Mouse (Mus musculus) stomach, embryonic 14.5 days (tissue): Measurements from ENCODE around the gene Gstm3. TPM values are rescaled to one million over a fixed set of nuclear protein-coding genes. Genes with fewer than 3 reads are reported as not detected.
"Not testable (repeated sequence)": the region's sequence is repeated elsewhere in the genome, so short reads cannot be mapped to it uniquely, and the experiment has no call there.

ENCODE experiments used
- ATAC-seq: fragments of 200-750 bp; cut with Nextera tagmentation; 2 replicates; pipeline ENCODE4 v1.8.0; 2017; ENCODE audit warnings: low read depth, moderate TSS enrichment; ENCODE audit not compliant: insufficient number of reproducible peaks, insufficient read depth, low FRiP score
- H3K27ac ChIP-seq: fragments of 300-500 bp; sonication (generic); 2 replicates; pipeline ENCODE4 v1.5.1; 2014; ENCODE audit warnings: mild to moderate bottlenecking, low read length, moderate library complexity, mixed read lengths
- H3K27me3 ChIP-seq: fragments of 300-500 bp; sonication (generic); 2 replicates; pipeline ENCODE4 v1.6.1; 2014; ENCODE audit warnings: low read length, control low read depth, mixed read lengths; ENCODE audit not compliant: control insufficient read depth, insufficient read depth
- H3K36me3 ChIP-seq: fragments of 300-500 bp; sonication (generic); 2 replicates; pipeline ENCODE4 v1.6.1; 2014; ENCODE audit warnings: mild to moderate bottlenecking, control low read depth, low read length, moderate library complexity, mixed read lengths; ENCODE audit not compliant: control insufficient read depth, insufficient read depth
- H3K4me1 ChIP-seq: fragments of 300-500 bp; sonication (generic); 2 replicates; pipeline ENCODE4 v1.6.1; 2014; ENCODE audit warnings: low read length, control low read depth, mixed read lengths; ENCODE audit not compliant: control insufficient read depth, insufficient read depth
- H3K4me2 ChIP-seq: fragments of 300-500 bp; sonication (generic); replicated peaks from 2 replicates; pipeline ENCODE4 v1.6.1; 2014; ENCODE audit warnings: low read depth, low read length, control low read depth
- H3K4me3 ChIP-seq: fragments of 300-500 bp; sonication (generic); 2 replicates; pipeline ENCODE4 v1.5.1; 2014; ENCODE audit warnings: low read depth, low read length, control low read depth
- H3K9ac ChIP-seq: fragments of 300-500 bp; sonication (generic); replicated peaks from 2 replicates; pipeline ENCODE4 v1.6.1; 2014; ENCODE audit warnings: low read depth, mild to moderate bottlenecking, control low read depth, low read length, moderate library complexity, mixed read lengths
- H3K9me3 ChIP-seq: fragments of 300-500 bp; sonication (generic); 2 replicates; pipeline ENCODE4 v1.6.1; 2016; ENCODE audit warnings: low read depth, low read length, control low read depth; ENCODE audit not compliant: control insufficient read depth
- WGBS: fragments of 180-500 bp; shearing (Covaris S2); extraction: QIAGEN DNeasy Blood & Tissue Kit; methylation state at CpG from one replicate; pipeline ENCODE4 v1.1.7; 2014; 5-methylcytosine and 5-hydroxymethylcytosine counted together
- polyA plus RNA-seq: library from polyadenylated mRNA; unstranded; fragments of >200 nt; fragmentation: Nextera tagmentation; extraction: Ambion mirVana; gene quantifications from 2 replicates; pipeline ENCODE4 v1.2.1, GENCODE M21; 2014

Gstm3 gene
- polyA plus RNA-seq, 1 experiment from 2014 or later = 27.4 TPM

DNA sequence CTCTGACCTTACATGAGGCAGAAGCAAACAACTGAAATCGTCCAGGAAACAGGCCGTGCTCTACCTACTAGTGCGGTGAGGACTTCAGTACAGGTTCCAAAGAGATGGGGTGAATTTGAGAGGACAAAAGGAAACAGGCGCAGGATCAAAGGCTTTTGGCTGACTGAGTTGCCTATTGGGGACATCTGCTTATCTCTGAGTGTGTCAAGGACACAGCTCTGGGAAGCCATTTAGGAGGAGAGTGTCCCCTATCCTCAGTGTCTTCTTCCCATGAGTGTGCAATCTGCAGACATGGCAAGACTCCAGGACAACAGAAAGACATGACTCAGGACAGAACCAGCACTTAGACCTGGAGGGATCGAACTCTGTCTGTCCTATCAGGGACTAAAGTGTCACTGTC, 15.4 kb upstream of the Gstm3 start:
- Histone ChIP-seq H3K4me2 (no peak overlapping the region), H3K9ac (no peak overlapping the region), H3K4me1 (peaks cover 14% of the 10 kb centered on the region), H3K9me3 (no peaks in the 10 kb centered on the region), H3K36me3 (no peaks in the 10 kb centered on the region), H3K27ac (no peak overlapping the region), H3K27me3 (no peaks in the 10 kb centered on the region), H3K4me3 (no peak overlapping the region)
- ATAC-seq = no peak
- WGBS = 82% methylated on average over 5 of the region's 5 CpGs

- H3K9me3 ChIP-seq = no peaks in the 10 kb centered on the region
- no peak overlapping the region for H3K4me2 ChIP-seq
- no peak overlapping the region for H3K27ac ChIP-seq
- H3K9ac ChIP-seq = no peak overlapping the region
- H3K27me3 ChIP-seq = no peaks in the 10 kb centered on the region
- H3K36me3 ChIP-seq = no peaks in the 10 kb centered on the region
- ATAC-seq = no peak
- peaks cover 14% of the 10 kb centered on the region for H3K4me1 ChIP-seq
- 58% methylated on average over 3 of the region's 3 CpGs for WGBS
- no peak overlapping the region for H3K4me3 ChIP-seq
These were observed 14.7 kb upstream of the Gstm3 start for GRCm38 (mm10) chr3:107983771-107984170.

- Histone ChIP-seq H3K9ac (no peak overlapping the region), H3K27me3 (no peaks in the 10 kb centered on the region), H3K4me2 (no peak overlapping the region), H3K4me3 (no peak overlapping the region), H3K9me3 (no peaks in the 10 kb centered on the region), H3K36me3 (no peaks in the 10 kb centered on the region), H3K4me1 (peaks cover 14% of the 10 kb centered on the region), H3K27ac (no peak overlapping the region)
- WGBS = 77% methylated on average over 6 of the region's 6 CpGs
- no peak for ATAC-seq
These were observed 13.6 kb upstream of the Gstm3 start for GRCm38 (mm10) chr3:107982726-107983125.

GRCm38 (mm10) chr3:107981261-107981660, 12.2 kb upstream of the Gstm3 start:
- Histone ChIP-seq H3K4me1 (peaks cover 10% of the 10 kb centered on the region), H3K36me3 (no peaks in the 10 kb centered on the region), H3K9me3 (no peaks in the 10 kb centered on the region), H3K4me3 (no peak overlapping the region), H3K27ac (no peak overlapping the region), H3K27me3 (no peaks in the 10 kb centered on the region), H3K9ac (no peak overlapping the region), H3K4me2 (no peak overlapping the region)
- no peak for ATAC-seq
- WGBS = 70% methylated on average over 3 of the region's 3 CpGs

GRCm38 (mm10) chr3:107977691-107978090, 8.6 kb upstream of the Gstm3 start:
- H3K4me1 ChIP-seq = no peaks in the 10 kb centered on the region
- 0 out of 2 replicates have a peak, but pooled peaks have one; percentile 23 for ATAC-seq
- no peaks in the 10 kb centered on the region for H3K9me3 ChIP-seq
- no peak overlapping the region for H3K4me3 ChIP-seq
- 60% methylated on average over 3 of the region's 3 CpGs for WGBS
- H3K4me2 ChIP-seq = no peak overlapping the region
- no peaks in the 10 kb centered on the region for H3K27me3 ChIP-seq
- H3K9ac ChIP-seq = no peak overlapping the region
- H3K36me3 ChIP-seq = no peaks in the 10 kb centered on the region
- H3K27ac ChIP-seq = no peak overlapping the region

DNA sequence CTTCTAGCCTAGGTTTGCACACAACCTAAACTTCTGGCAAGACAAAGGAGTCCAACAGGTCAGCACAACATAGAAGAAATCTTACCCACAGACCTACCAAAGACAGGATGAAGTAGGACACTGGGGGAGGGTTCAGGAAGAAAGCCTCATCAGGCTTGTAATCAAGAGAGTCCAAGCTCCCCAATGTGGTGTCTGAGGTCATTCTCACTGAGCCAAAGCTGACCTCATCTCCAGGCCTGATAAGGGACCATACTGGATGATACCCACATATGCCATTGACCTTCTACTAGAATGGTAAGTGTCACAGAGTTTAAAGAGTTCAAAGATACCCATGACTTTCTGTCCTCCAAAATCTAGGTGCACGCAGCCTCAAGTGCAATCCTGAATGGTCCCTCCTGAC, 5.2 kb upstream of the Gstm3 start:
- H3K9ac ChIP-seq = no peak overlapping the region
- 94% methylated on average over 1 of the region's 1 CpGs for WGBS
- no peak for ATAC-seq

DNA sequence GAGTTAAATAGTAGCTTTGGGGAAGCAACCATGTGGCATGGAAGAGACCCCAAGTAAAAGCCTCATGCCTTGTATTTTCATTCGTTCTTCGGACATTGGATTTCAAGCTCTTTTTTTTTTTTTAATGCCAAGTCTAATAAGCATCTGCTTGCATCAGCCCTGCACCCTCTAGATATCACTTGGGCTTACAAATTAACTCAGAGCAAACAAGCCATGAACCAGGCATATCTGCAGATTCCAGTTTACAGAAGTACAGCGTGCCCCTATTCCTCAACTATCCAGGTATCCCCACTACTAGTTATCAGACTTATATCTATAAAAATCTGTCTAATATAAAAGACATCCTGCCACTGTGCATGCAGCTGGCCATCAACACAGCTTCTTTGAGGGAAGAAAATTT, 3.0 kb upstream of the Gstm3 start:
- 73% methylated on average over 3 of the region's 3 CpGs for WGBS
- Histone ChIP-seq H3K4me1 (0 out of 2 replicates have a peak, but pooled peaks cover 3% of the 10 kb centered on the region), H3K4me2 (no peak overlapping the region), H3K27me3 (no peaks in the 10 kb centered on the region), H3K9ac (no peak overlapping the region), H3K9me3 (no peaks in the 10 kb centered on the region), H3K4me3 (no peak overlapping the region), H3K36me3 (no peaks in the 10 kb centered on the region), H3K27ac (no peak overlapping the region)
- no peak for ATAC-seq

More for the DNA sequence above, 5.2 kb upstream of the Gstm3 start:
- no peaks in the 10 kb centered on the region for H3K27me3 ChIP-seq
- no peak overlapping the region for H3K4me3 ChIP-seq
- H3K4me2 ChIP-seq = no peak overlapping the region
- H3K27ac ChIP-seq = no peak overlapping the region
- H3K36me3 ChIP-seq = no peaks in the 10 kb centered on the region
- H3K4me1 ChIP-seq = 0 out of 2 replicates have a peak, but pooled peaks cover 3% of the 10 kb centered on the region
- no peaks in the 10 kb centered on the region for H3K9me3 ChIP-seq

GRCm38 (mm10) chr3:107971101-107971500, 2.0 kb upstream of the Gstm3 start:
- H3K4me3 ChIP-seq, H3K9ac ChIP-seq, H3K4me1 ChIP-seq, H3K36me3 ChIP-seq, H3K27ac ChIP-seq, H3K27me3 ChIP-seq, ATAC-seq, H3K9me3 ChIP-seq, H3K4me2 ChIP-seq: not testable (repeated sequence)
- 60% methylated on average over 3 of the region's 3 CpGs for WGBS

GRCm38 (mm10) chr3:107966631-107967030, 2.5 kb downstream of the Gstm3 start:
- no peak overlapping the region for H3K4me2 ChIP-seq
- 93% methylated on average over 5 of the region's 5 CpGs for WGBS
- ATAC-seq = no peak

More at GRCm38 (mm10) chr3:107966631-107967030, 2.5 kb downstream of the Gstm3 start:
- no peak overlapping the region for H3K9ac ChIP-seq
- H3K27ac ChIP-seq = no peak overlapping the region
- H3K27me3 ChIP-seq = no peaks in the 10 kb centered on the region
- H3K4me3 ChIP-seq = no peak overlapping the region
- H3K4me1 ChIP-seq = 0 out of 2 replicates have a peak, but pooled peaks cover under 1% of the 10 kb centered on the region
- no peaks in the 10 kb centered on the region for H3K36me3 ChIP-seq
- no peaks in the 10 kb centered on the region for H3K9me3 ChIP-seq
